Mouse (Mus musculus): ENCODE measurements around the gene Eid2b.
"Not testable (repeated sequence)": the region's sequence is repeated elsewhere in the genome, so short reads cannot be mapped to it uniquely, and the experiment has no call there.

The Eid2b gene

GRCm38 (mm10) chr7:28277615-28278278 lies at the start of gene Eid2b:
Gene Eid2b (plus strand): TSS chr7:28277739.
- peak; percentile 95 for DNase-seq (ENCODE audit: low spot score)

GRCm38 (mm10) chr7:28243943-28244342 lies 33.6 kb upstream of the Eid2b start:
- not testable (repeated sequence) for DNase-seq (ENCODE audit: low spot score)

DNA sequence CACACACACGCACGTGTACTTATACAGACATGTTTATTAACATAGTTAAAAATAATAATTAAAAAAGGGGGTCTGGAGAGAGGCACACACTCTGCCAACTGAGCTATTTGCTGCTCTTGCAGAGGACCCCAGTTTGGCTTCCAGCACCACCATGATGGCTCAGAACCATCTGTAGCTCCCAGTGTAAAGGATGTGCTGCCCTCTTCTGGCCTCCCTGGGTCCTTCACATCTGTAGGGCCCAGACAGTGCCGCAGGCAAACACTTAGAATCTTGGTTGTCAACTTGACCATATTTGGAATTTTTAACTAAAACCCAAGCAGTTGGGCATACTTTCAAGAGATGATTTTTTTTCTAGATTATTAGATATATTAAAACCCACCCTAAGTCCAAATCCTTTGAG lies 28.6 kb upstream of the Eid2b start:
- DNase-seq (ENCODE audit: low spot score), result no peak

- DNase-seq (ENCODE audit: low spot score), result no peak
These were observed 25.6 kb upstream of the Eid2b start for GRCm38 (mm10) chr7:28251976-28252375.

DNA sequence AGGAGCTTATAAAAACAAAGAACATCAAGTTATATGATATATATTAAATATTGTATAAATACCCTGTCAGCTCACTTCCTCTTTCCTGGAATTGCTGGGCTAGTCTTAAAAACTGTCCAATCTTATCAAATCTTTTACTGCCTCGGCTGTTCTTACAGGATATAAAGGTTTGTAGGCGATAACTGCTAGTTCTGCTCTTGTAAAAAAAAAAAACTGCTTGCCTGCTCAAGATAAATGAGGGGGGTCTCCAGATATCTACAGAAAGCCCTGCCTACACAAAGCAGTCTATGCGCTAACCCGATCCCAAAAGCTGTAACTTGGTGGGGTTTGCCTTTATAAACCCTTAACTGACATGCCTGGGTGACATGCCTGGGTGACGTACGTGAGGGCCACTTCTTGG lies 22.9 kb upstream of the Eid2b start:
- DNase-seq (ENCODE audit: low spot score), result no peak

DNA sequence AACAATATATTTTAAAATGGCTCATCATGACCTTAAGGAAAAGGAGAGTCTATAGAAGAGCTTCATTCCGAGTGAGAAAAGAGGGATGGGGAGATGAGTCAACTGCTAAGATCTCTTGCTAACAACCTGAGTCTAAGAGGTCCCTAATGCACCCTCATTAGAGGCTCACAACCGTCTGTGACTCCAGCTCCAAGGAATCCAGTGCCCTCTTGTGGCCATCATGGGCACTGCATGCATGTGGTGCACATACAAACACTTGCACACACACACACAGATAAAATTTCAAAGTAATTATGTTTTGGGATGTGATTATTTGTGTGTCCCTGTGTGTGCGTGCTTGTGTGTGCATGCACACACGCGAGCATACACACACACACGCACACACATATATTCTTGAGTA lies 22.1 kb upstream of the Eid2b start:
- DNase-seq (ENCODE audit: low spot score), result no peak

GRCm38 (mm10) chr7:28262861-28263260 lies 14.7 kb upstream of the Eid2b start:
- DNase-seq (ENCODE audit: low spot score), result no peak

DNA sequence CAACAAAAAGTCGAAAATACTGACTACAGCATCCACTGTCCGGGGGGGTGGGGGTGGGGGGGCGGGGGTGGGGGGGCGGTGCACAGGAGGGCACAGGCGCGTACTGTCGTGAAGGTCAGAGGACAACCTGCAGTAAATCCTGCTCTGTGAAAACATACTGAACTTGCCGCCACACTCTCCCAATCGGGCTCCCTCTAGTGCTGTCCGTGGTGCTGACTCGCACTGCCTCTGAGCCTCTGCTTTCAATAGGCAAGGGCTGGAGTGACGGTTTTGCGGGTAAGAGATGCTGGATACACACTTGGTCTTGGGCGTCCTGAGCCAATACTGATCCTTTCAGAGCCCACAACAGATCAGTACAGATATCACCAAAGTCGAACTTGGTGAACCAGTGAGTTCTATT lies 13.8 kb upstream of the Eid2b start:
- peak; percentile 19 for DNase-seq (ENCODE audit: low spot score)

DNA sequence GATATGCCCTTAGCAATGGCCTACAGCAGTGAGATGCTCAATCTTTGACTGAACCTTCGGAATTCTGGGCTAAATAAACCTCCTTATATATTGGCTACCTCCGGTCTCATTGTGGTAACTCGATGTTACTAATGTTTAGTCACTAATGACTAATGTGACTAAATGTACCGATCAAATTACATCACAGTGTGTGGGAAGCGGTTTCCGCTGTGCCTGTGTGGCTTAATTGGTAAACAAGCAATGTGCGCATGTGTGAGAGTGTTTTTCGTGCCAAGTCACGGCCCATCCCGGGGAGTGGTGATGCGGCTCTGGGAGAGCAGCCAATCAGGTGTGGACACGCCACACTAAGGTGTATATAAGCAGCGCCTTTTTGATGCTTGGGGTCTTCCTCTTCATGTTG lies 12.1 kb upstream of the Eid2b start:
- DNase-seq (ENCODE audit: low spot score), result no peak

DNA sequence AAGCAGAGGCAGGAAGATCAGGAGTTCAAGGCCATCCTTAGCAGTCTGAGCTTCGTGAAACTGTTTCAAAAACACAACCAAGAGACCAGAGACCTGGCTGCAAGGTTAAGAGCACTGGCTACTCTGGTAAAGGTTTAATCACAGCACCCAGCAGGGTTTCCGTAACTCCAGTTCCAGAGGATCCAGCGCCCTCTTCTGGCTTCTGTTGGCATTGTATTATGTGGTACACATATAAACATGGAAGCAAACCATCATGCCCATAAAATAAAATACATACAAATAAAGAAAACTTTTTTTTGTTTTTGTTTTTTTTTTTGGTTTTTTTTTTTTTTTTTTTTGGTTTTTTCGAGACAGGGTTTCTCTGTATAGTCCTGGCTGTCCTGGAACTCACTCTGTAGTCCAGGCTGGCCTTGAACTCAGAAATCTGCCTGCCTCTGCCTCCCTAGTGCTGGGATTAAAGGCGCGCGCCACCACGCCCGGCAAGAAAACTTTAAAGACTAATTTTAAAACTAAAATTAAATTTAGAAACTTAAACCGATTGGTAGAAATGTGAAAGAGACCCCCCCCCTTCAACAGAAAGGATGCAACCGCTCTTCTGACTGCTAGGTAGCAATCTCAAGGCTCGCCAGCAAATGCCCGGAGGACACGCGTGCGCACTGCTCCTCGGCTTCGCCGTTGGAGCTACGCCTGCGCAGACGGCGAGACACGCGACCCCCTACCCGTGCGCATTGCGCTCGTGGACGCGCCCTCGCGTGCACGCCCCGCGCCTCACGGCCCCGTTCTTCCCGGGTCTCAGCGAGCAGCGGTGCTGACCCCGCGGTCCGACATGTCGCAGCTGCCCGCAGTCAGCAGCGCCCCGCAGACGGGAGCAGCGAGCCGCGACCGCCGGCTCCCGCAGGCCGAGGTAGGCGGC lies 10.2 kb upstream of the Eid2b start, which contains the start of gene Eid2:
Gene Eid2 (plus strand): TSS at position 753 of the 913 bp plus-strand sequence.
- DNase-seq (ENCODE audit: low spot score), result peak; percentile 86

GRCm38 (mm10) chr7:28268042-28268531 lies 9.5 kb upstream of the Eid2b start:
- peak; percentile 27 for DNase-seq (ENCODE audit: low spot score)

DNA sequence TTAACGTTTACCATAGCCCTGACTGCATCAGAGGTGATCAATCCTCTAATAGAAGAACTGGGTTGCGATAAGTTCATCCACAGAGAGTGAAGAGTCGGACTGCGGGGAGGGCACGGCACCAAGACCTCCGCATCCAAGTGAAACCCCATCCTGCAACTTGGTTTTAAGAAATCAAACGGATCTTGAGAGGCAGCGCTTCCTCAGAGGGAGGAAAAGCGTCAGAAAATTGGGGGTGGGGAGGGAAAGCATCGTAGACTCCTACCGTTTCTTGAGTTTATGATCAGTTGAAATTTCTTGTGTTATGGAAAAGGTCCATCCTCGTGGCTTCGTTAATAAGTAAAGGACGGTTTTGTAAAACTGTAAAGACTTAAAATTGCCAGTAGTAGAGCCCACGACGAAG lies 9.0 kb upstream of the Eid2b start:
- no peak for DNase-seq (ENCODE audit: low spot score)

DNA sequence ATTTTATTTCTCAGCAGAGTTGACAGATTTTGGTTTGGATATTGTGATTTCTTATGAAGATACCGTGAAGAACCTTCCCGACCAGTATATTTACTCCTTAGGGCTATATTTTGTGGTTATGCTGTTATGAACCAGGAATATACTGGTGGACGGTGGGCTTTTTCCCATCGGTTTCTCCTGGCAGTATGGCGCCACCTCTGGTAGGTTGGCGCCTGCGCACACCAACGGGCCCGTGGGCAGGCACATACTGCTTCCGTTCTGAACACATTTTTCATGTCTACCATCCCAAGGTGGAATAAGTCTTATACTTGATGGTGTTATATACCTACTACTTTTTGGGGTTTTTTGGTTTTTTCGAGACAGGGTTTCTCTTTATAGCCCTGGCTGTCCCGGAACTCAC lies 8.2 kb upstream of the Eid2b start:
- no peak for DNase-seq (ENCODE audit: low spot score)

DNA sequence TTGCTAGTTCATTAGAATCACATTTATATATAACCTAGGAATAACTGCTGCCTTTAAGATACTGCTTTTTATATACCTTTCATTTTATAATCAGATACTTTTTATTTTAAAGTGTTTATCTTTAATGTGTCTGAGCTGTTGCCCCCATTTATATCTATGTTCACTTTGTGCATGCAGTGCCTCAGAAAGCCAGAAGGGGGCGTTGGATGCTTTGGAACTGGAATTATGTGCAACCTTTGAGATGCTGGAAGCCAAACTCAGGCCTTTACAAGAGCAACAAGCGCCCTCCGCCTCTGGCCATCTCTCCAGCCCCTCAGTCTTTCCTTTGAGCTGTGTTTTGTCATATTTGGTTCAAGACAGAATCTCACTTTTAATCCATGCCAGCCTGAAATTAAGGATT lies 5.8 kb upstream of the Eid2b start:
- DNase-seq (ENCODE audit: low spot score), result no peak

DNA sequence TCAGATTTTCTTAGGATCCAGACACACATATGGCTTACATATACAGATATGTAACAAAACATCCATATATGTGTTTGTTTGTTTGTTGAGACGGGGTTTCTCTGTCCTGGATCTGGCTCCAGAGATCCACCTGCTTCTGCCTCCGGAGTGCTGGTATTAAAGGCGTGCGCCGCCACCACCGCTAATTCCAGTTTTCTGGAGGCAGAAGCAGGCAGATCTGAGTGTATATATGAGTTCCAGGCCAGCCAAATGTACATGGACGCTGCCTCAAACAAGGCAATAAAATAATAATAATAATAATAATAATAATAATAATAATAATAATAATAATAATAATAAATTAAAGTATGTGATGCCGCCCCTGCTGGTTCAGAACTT lies 313 bp upstream of the Eid2b start:
- DNase-seq (ENCODE audit: low spot score), result no peak

- DNase-seq (ENCODE audit: low spot score), result no peak
These were observed 727 bp downstream of the Eid2b start for GRCm38 (mm10) chr7:28278279-28278652.

GRCm38 (mm10) chr7:28280630-28281029 lies 3.1 kb downstream of the Eid2b start:
- no peak for DNase-seq (ENCODE audit: low spot score)

- DNase-seq (ENCODE audit: low spot score), result no peak
These were observed 12.6 kb downstream of the Eid2b start for GRCm38 (mm10) chr7:28290165-28290564.

- DNase-seq (ENCODE audit: low spot score), result no peak
These were observed 13.4 kb downstream of the Eid2b start, which contains the start of gene Selenov for GRCm38 (mm10) chr7:28290638-28291590. Gene Selenov (minus strand): TSS chr7:28291186.

- DNase-seq (ENCODE audit: low spot score), result peak; percentile 45
These were observed 16.9 kb downstream of the Eid2b start for GRCm38 (mm10) chr7:28294481-28294880.

DNA sequence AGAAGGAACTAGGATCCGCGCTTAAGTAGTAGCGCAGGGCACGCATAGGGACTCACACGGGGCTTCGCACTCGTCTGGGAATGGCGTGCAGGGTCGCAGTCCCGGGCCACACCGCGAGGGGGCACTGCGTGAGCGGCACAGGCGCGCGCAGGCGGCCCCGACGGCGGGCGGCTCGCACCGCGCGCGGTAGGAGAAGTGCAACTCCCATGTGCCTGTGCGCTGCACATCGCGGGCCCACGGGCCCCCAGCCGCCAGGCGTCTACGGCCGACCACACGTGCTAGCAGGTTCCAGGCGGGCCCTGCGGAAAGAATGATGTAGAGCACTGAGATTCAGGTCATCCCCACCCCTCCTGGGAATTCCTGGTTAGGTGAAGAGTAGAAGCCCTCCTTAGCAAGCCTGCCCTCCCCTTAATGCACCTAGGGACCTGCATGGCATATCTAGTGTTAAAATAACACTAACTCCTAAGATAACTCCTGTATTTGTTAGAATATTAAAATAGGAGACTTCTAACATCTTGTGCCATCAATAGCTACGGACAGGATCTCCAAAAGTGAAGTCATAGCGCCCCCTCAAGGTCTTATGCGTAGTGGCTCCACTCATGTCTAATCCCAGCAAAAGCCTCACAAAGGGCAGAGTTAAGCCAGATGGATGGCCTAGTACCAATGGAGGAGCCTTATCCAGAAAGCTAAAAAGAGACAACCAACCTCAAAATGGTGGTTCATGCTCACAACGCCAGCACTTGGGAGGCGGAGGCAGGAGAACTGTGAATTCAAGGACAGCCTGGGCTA lies 21.5 kb downstream of the Eid2b start:
- DNase-seq (ENCODE audit: low spot score), result peak; percentile 62

All from layer of hippocampus, adult 11-12 months (tissue).